Mouse (Mus musculus) olfactory bulb, adult 2 months (tissue): ENCODE data around the gene Pcp4.

Source experiments
- CTCF ChIP-seq: fragments of 200-500 bp; IDR thresholded peaks from 2 replicates; pipeline ENCODE4 v1.5.1; 2012; ENCODE audit warnings: low read depth, mild to moderate bottlenecking, low read length, moderate library complexity; ENCODE audit not compliant: insufficient read depth
- POLR2A ChIP-seq: fragments of 200-500 bp; IDR thresholded peaks from 2 replicates; pipeline ENCODE4 v1.6.1; 2012; ENCODE audit warnings: mild to moderate bottlenecking, low read depth, low read length, moderate library complexity; ENCODE audit not compliant: insufficient read depth

- no peak for TF ChIP-seq CTCF
- TF ChIP-seq POLR2A = no peak
These were observed 13.3 kb upstream of the Pcp4 start for GRCm38 (mm10) chr16:96454086-96454485.
